Mouse (Mus musculus): ENCODE data around the gene Slc45a1. TPM values are rescaled to one million over a fixed set of nuclear protein-coding genes. Genes with fewer than 3 reads are reported as not detected.

Slc45a1 gene
- total RNA-seq, 2 experiments from 2014 or later, result not detected

- no peak for ATAC-seq (replicated peaks; ENCODE audit: low FRiP score, poor library complexity, severe bottlenecking)
These were observed 9.9 kb upstream of the Slc45a1 start for GRCm38 (mm10) chr4:150661886-150662285.

GRCm38 (mm10) chr4:150659926-150660610 lies 8.1 kb upstream of the Slc45a1 start:
- no peak for ATAC-seq (replicated peaks; ENCODE audit: low FRiP score, poor library complexity, severe bottlenecking)

- ATAC-seq (replicated peaks; ENCODE audit: low FRiP score, poor library complexity, severe bottlenecking), result no peak
These were observed 4.5 kb upstream of the Slc45a1 start for GRCm38 (mm10) chr4:150656504-150656903.

GRCm38 (mm10) chr4:150655989-150656388 lies 4.0 kb upstream of the Slc45a1 start:
- ATAC-seq (replicated peaks; ENCODE audit: low FRiP score, poor library complexity, severe bottlenecking), result peak; percentile 70; the same call in 1 of the 2 replicates

- ATAC-seq (replicated peaks; ENCODE audit: low FRiP score, poor library complexity, severe bottlenecking), result no peak
These were observed 1.2 kb upstream of the Slc45a1 start for GRCm38 (mm10) chr4:150653072-150653599.

- ATAC-seq (replicated peaks; ENCODE audit: low FRiP score, poor library complexity, severe bottlenecking), result peak; percentile 89
These were observed 2.6 kb downstream of the Slc45a1 start for GRCm38 (mm10) chr4:150649327-150649726.

GRCm38 (mm10) chr4:150644299-150644698 lies 7.7 kb downstream of the Slc45a1 start:
- ATAC-seq (replicated peaks; ENCODE audit: low FRiP score, poor library complexity, severe bottlenecking), result no peak

- ATAC-seq (replicated peaks; ENCODE audit: low FRiP score, poor library complexity, severe bottlenecking), result no peak
These were observed 15.3 kb downstream of the Slc45a1 start for GRCm38 (mm10) chr4:150636635-150637034.

GRCm38 (mm10) chr4:150635568-150635967 lies 16.4 kb downstream of the Slc45a1 start:
- ATAC-seq (replicated peaks; ENCODE audit: low FRiP score, poor library complexity, severe bottlenecking), result no peak

GRCm38 (mm10) chr4:150629266-150629665 lies 22.7 kb downstream of the Slc45a1 start:
- ATAC-seq (replicated peaks; ENCODE audit: low FRiP score, poor library complexity, severe bottlenecking), result no peak

- peak; percentile 83 for ATAC-seq (replicated peaks; ENCODE audit: low FRiP score, poor library complexity, severe bottlenecking)
These were observed 25.8 kb downstream of the Slc45a1 start for GRCm38 (mm10) chr4:150625951-150626732.

GRCm38 (mm10) chr4:150625425-150625824 lies 26.5 kb downstream of the Slc45a1 start:
- ATAC-seq (replicated peaks; ENCODE audit: low FRiP score, poor library complexity, severe bottlenecking), result peak; percentile 68

GRCm38 (mm10) chr4:150624933-150625332 lies 27.0 kb downstream of the Slc45a1 start:
- ATAC-seq (replicated peaks; ENCODE audit: low FRiP score, poor library complexity, severe bottlenecking), result no peak

GRCm38 (mm10) chr4:150624214-150624823 lies 27.7 kb downstream of the Slc45a1 start:
- no peak for ATAC-seq (replicated peaks; ENCODE audit: low FRiP score, poor library complexity, severe bottlenecking)

- ATAC-seq (replicated peaks; ENCODE audit: low FRiP score, poor library complexity, severe bottlenecking), result no peak
These were observed 29.3 kb downstream of the Slc45a1 start for GRCm38 (mm10) chr4:150622641-150623040.

- ATAC-seq (replicated peaks; ENCODE audit: low FRiP score, poor library complexity, severe bottlenecking), result no peak
These were observed 33.0 kb downstream of the Slc45a1 start for GRCm38 (mm10) chr4:150619011-150619410.

GRCm38 (mm10) chr4:150616841-150617240 lies 35.1 kb downstream of the Slc45a1 start:
- ATAC-seq (replicated peaks; ENCODE audit: low FRiP score, poor library complexity, severe bottlenecking), result no peak

GRCm38 (mm10) chr4:150616029-150616420 lies 35.9 kb downstream of the Slc45a1 start:
- ATAC-seq (replicated peaks; ENCODE audit: low FRiP score, poor library complexity, severe bottlenecking), result no peak

GRCm38 (mm10) chr4:150615251-150616028 lies 36.5 kb downstream of the Slc45a1 start:
- no peak for ATAC-seq (replicated peaks; ENCODE audit: low FRiP score, poor library complexity, severe bottlenecking)

- no peak for ATAC-seq (replicated peaks; ENCODE audit: low FRiP score, poor library complexity, severe bottlenecking)
These were observed 38.3 kb downstream of the Slc45a1 start for GRCm38 (mm10) chr4:150613715-150614114.
